Mouse (Mus musculus): ENCODE results near the gene P4htm. TPM values are rescaled to one million over a fixed set of nuclear protein-coding genes. Genes with fewer than 3 reads are reported as not detected.
A peak's percentile ranks its signal among the peaks of the same experiment; 100 is the strongest.

The P4htm gene
- total and polyA plus RNA-seq, 3 experiments, result 5.4 to 11.0 (median 7.9) TPM

GRCm38 (mm10) chr9:108591462-108591861 is 6.0 kb downstream of the P4htm start:
- Histone ChIP-seq H3K36me3 (replicated peaks in 1 of 2; ENCODE audit: control insufficient read depth in 1 of 2, insufficient read depth in 1 of 2, low read length in 1 of 2) (peaks cover 9 to 73% of the 10 kb centered on the region in 2 experiments), H3K27me3 (replicated peaks) (no peaks in the 10 kb centered on the region), H3K27ac (ENCODE audit: insufficient read depth, low read depth) (no peak overlapping the region), H3K79me2 (replicated peaks; ENCODE audit: control insufficient read depth, extremely low read depth, insufficient read depth, poor library complexity, severe bottlenecking) (no peaks in the 10 kb centered on the region; the same call in 1 of the 2 replicates), H3K4me3 (replicated peaks in 1 of 3; ENCODE audit: low read depth in 2 of 3, low read length in 2 of 3, poor library complexity in 1 of 3) (no peak overlapping the region), H3K9me3 (replicated peaks; ENCODE audit: low read length) (no peaks in the 10 kb centered on the region), H3K9ac (ENCODE audit: insufficient read depth, low read depth) (no peak overlapping the region), H3K4me1 (ENCODE audit: control insufficient read depth in 1 of 2, insufficient read depth in 2 of 2) (peaks cover 4 to 28% of the 10 kb centered on the region in 2 experiments), H3K4me2 (ENCODE audit: insufficient read depth, low read depth, poor library complexity, severe bottlenecking) (no peak overlapping the region)
- no peak for DNase-seq (ENCODE audit: extremely low read depth)
- dilution Hi-C loops (cut with MboI; ENCODE audit: extremely low pct_ligation_motif_present, extremely low pct_unique_long_range_greater_than_20kb, low sequenced_read_pairs) (no loop called here), in situ Hi-C loops (cut with MboI; ENCODE audit: low pct_ligation_motif_present, low pct_unique_long_range_greater_than_20kb, low sequenced_read_pairs) (no loop called here)
- no peak for TF ChIP-seq JUN (IDR thresholded peaks at IDR 0.05; ENCODE audit: insufficient read depth, low read depth, low read length)

- TF ChIP-seq CTCF (conservative IDR thresholded peaks at IDR 0.05 in 1 of 2, IDR thresholded peaks at IDR 0.05 in 1 of 2; ENCODE audit: low read depth in 2 of 2, low read length in 2 of 2) (peak in 1 of 2 experiments; percentile 36; a peak in 2 of 4 replicates), IRF4 (IDR thresholded peaks at IDR 0.05; ENCODE audit: low read depth, low read length) (no peak), JUND (conservative IDR thresholded peaks at IDR 0.05; ENCODE audit: low read depth, low read length) (no peak), RAD21 (IDR thresholded peaks at IDR 0.05; ENCODE audit: low read depth, low read length) (peak; percentile 28), ELF1 (IDR thresholded peaks at IDR 0.05; ENCODE audit: low read depth, low read length) (peak; percentile 79)
- in situ Hi-C loops (cut with MboI; ENCODE audit: low pct_ligation_motif_present, low pct_unique_long_range_greater_than_20kb, low sequenced_read_pairs) (no loop called here), dilution Hi-C loops (cut with MboI; ENCODE audit: extremely low pct_ligation_motif_present, extremely low pct_unique_long_range_greater_than_20kb, low sequenced_read_pairs) (no loop called here)
- no peaks in the 10 kb centered on the region; the same call in 1 of the 2 replicates for H3K79me2 ChIP-seq (replicated peaks; ENCODE audit: control insufficient read depth, extremely low read depth, insufficient read depth, poor library complexity, severe bottlenecking)
- no peak overlapping the region for H3K9ac ChIP-seq (ENCODE audit: insufficient read depth, low read depth)
- H3K4me3 ChIP-seq (replicated peaks in 1 of 3; ENCODE audit: low read depth in 2 of 3, low read length in 2 of 3, poor library complexity in 1 of 3), result no peak overlapping the region
- no peaks in the 10 kb centered on the region for H3K27me3 ChIP-seq (replicated peaks)
- peaks cover 9 to 70% of the 10 kb centered on the region in 2 experiments for H3K36me3 ChIP-seq (replicated peaks in 1 of 2; ENCODE audit: control insufficient read depth in 1 of 2, insufficient read depth in 1 of 2, low read length in 1 of 2)
- H3K4me1 ChIP-seq (ENCODE audit: control insufficient read depth in 1 of 2, insufficient read depth in 2 of 2), result peaks cover 4 to 18% of the 10 kb centered on the region in 2 experiments
- H3K9me3 ChIP-seq (replicated peaks; ENCODE audit: low read length), result no peaks in the 10 kb centered on the region
- DNase-seq (ENCODE audit: extremely low read depth), result peak; percentile 45
- no peak overlapping the region for H3K27ac ChIP-seq (ENCODE audit: insufficient read depth, low read depth)
- H3K4me2 ChIP-seq (ENCODE audit: insufficient read depth, low read depth, poor library complexity, severe bottlenecking), result no peak overlapping the region
Measured at GRCm38 (mm10) chr9:108589229-108589628, 8.2 kb downstream of the P4htm start.

DNA sequence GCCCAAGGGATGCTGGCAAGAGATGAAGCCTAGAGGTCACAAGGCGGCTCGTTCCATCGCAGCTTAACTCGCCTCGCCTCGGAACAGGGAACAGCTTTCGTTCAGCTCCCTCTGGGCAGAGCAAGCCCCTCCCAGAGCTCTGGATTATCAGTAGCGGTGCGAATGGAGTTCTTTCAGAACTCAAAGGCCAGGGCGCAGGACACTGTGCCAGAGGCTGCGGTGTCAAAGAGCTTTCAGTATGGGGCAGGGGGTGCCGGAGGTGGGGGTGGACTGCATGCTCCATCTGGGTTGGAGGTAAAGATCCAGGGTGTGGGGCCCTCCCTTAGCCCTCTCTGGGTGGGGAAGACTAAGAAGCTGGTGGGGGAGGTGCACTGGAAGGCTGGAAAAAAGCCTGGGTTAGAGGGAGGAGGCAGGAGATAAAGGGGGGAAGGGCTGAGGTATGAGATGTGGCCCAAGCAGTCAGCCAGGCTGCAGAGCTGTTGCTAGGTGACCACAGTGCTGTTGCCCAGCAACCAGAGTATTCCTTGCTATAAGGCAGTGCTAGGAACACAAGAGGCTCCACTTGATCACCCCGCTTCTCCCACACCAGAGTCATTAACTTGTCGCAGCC is 9.8 kb downstream of the P4htm start:
- Histone ChIP-seq H3K4me2 (ENCODE audit: insufficient read depth, low read depth, poor library complexity, severe bottlenecking) (no peak overlapping the region), H3K36me3 (replicated peaks in 1 of 2; ENCODE audit: control insufficient read depth in 1 of 2, insufficient read depth in 1 of 2, low read length in 1 of 2) (peaks cover 7 to 72% of the 10 kb centered on the region in 2 experiments), H3K4me3 (replicated peaks in 1 of 3; ENCODE audit: low read depth in 2 of 3, low read length in 2 of 3, poor library complexity in 1 of 3) (no peak overlapping the region), H3K4me1 (ENCODE audit: control insufficient read depth in 1 of 2, insufficient read depth in 2 of 2) (peaks cover 7 to 28% of the 10 kb centered on the region in 2 experiments), H3K9ac (ENCODE audit: insufficient read depth, low read depth) (no peak overlapping the region), H3K27ac (ENCODE audit: insufficient read depth, low read depth) (no peak overlapping the region), H3K79me2 (replicated peaks; ENCODE audit: control insufficient read depth, extremely low read depth, insufficient read depth, poor library complexity, severe bottlenecking) (no peaks in the 10 kb centered on the region; the same call in 1 of the 2 replicates), H3K27me3 (replicated peaks) (no peaks in the 10 kb centered on the region), H3K9me3 (replicated peaks; ENCODE audit: low read length) (no peaks in the 10 kb centered on the region)
- TF ChIP-seq KAT2A (IDR thresholded peaks at IDR 0.05; ENCODE audit: insufficient replicate concordance, low read length), result no peak
- TF ChIP-seq MEF2A (IDR thresholded peaks at IDR 0.05; ENCODE audit: borderline replicate concordance, low read depth, low read length), result no peak
- no peak for TF ChIP-seq CTCF (conservative IDR thresholded peaks at IDR 0.05 in 1 of 2, IDR thresholded peaks at IDR 0.05 in 1 of 2; ENCODE audit: low read depth in 2 of 2, low read length in 2 of 2)
- TF ChIP-seq MYC (IDR thresholded peaks at IDR 0.05; ENCODE audit: low read depth, low read length), result no peak
- no peak for TF ChIP-seq POLR2A (IDR thresholded peaks at IDR 0.05; ENCODE audit: low read depth, low read length)
- no peak for TF ChIP-seq HCFC1 (IDR thresholded peaks at IDR 0.05; ENCODE audit: low read depth, low read length)
- TF ChIP-seq ZKSCAN1 (IDR thresholded peaks at IDR 0.05; ENCODE audit: borderline replicate concordance, low read depth, low read length), result no peak
- no peak for TF ChIP-seq ZNF384 (IDR thresholded peaks at IDR 0.05; ENCODE audit: low read depth, low read length)
- TF ChIP-seq TCF12 (IDR thresholded peaks at IDR 0.05; ENCODE audit: low read depth, low read length), result no peak
- TF ChIP-seq ELF1 (IDR thresholded peaks at IDR 0.05; ENCODE audit: low read depth, low read length), result no peak
- TF ChIP-seq UBTF (IDR thresholded peaks at IDR 0.05; ENCODE audit: low read depth, low read length), result no peak
- no peak for TF ChIP-seq RCOR1 (conservative IDR thresholded peaks at IDR 0.05; ENCODE audit: low read depth, low read length)
- no peak for DNase-seq (ENCODE audit: extremely low read depth)
- dilution Hi-C loops (cut with MboI; ENCODE audit: extremely low pct_ligation_motif_present, extremely low pct_unique_long_range_greater_than_20kb, low sequenced_read_pairs) (no loop called here), in situ Hi-C loops (cut with MboI; ENCODE audit: low pct_ligation_motif_present, low pct_unique_long_range_greater_than_20kb, low sequenced_read_pairs) (no loop called here)
